Mouse (Mus musculus): ENCODE results near the gene Hexim2. TPM values are rescaled to one million over a fixed set of nuclear protein-coding genes. Genes with fewer than 3 reads are reported as not detected.
A peak's percentile ranks its signal among the peaks of the same experiment; 100 is the strongest.

Hexim2 gene
- polyA plus RNA-seq, 1 experiment from 2014 or later, result 7.9 TPM

GRCm38 (mm10) chr11:103101866-103102501 lies 30.2 kb upstream of the Hexim2 start:
- Histone ChIP-seq H3K27me3 (ENCODE audit: insufficient read depth, poor library complexity, severe bottlenecking) (peaks cover 51% of the 10 kb centered on the region), H3K9me3 (no peaks in the 10 kb centered on the region), H3K36me3 (no peaks in the 10 kb centered on the region), H3K4me1 (peaks cover 67% of the 10 kb centered on the region), H3K4me3 (peak overlapping the region; percentile 64), H3K27ac (peak overlapping the region; percentile 83)
- DNase-seq (ENCODE audit: low spot score), result no peak
- 4% methylated on average over 30 of the region's 30 CpGs for WGBS

- 1% methylated on average over 35 of the region's 35 CpGs for WGBS
- no peaks in the 10 kb centered on the region for H3K9me3 ChIP-seq
- H3K4me1 ChIP-seq, result peaks cover 59% of the 10 kb centered on the region
- peak overlapping the region; percentile 64 for H3K4me3 ChIP-seq
- H3K36me3 ChIP-seq, result no peaks in the 10 kb centered on the region
- H3K27me3 ChIP-seq (ENCODE audit: insufficient read depth, poor library complexity, severe bottlenecking), result peaks cover 51% of the 10 kb centered on the region
- H3K27ac ChIP-seq, result peak overlapping the region; percentile 83
- peak; percentile 97 for DNase-seq (ENCODE audit: low spot score)
Observed at GRCm38 (mm10) chr11:103102725-103103349, 29.4 kb upstream of the Hexim2 start.

GRCm38 (mm10) chr11:103103621-103104020 lies 28.6 kb upstream of the Hexim2 start:
- 45% methylated on average over 8 of the region's 8 CpGs for WGBS
- Histone ChIP-seq H3K27ac (no peak overlapping the region), H3K4me3 (peak overlapping the region; percentile 64), H3K4me1 (peaks cover 54% of the 10 kb centered on the region), H3K36me3 (no peaks in the 10 kb centered on the region), H3K9me3 (no peaks in the 10 kb centered on the region), H3K27me3 (ENCODE audit: insufficient read depth, poor library complexity, severe bottlenecking) (peaks cover 51% of the 10 kb centered on the region)
- no peak for DNase-seq (ENCODE audit: low spot score)

- Histone ChIP-seq H3K27me3 (ENCODE audit: insufficient read depth, poor library complexity, severe bottlenecking) (peaks cover 45% of the 10 kb centered on the region), H3K9me3 (no peaks in the 10 kb centered on the region), H3K4me3 (no peak overlapping the region), H3K27ac (no peak overlapping the region), H3K4me1 (peaks cover 45% of the 10 kb centered on the region), H3K36me3 (no peaks in the 10 kb centered on the region)
- no peak for DNase-seq (ENCODE audit: low spot score)
- WGBS, result 67% methylated on average over 7 of the region's 7 CpGs
Observed at GRCm38 (mm10) chr11:103104469-103104868, 27.8 kb upstream of the Hexim2 start.

GRCm38 (mm10) chr11:103105180-103105725 lies 27.0 kb upstream of the Hexim2 start:
- H3K4me3 ChIP-seq, result no peak overlapping the region
- peak overlapping the region; percentile 53; the same call in 1 of the 2 replicates for H3K27ac ChIP-seq
- no peak for DNase-seq (ENCODE audit: low spot score)
- H3K4me1 ChIP-seq, result peaks cover 42% of the 10 kb centered on the region
- H3K27me3 ChIP-seq (ENCODE audit: insufficient read depth, poor library complexity, severe bottlenecking), result peaks cover 37% of the 10 kb centered on the region
- WGBS, result 52% methylated on average over 14 of the region's 14 CpGs
- no peaks in the 10 kb centered on the region for H3K9me3 ChIP-seq
- no peaks in the 10 kb centered on the region for H3K36me3 ChIP-seq

- H3K4me3 ChIP-seq, result no peak overlapping the region
- peaks cover 41% of the 10 kb centered on the region for H3K4me1 ChIP-seq
- peaks cover 32% of the 10 kb centered on the region for H3K27me3 ChIP-seq (ENCODE audit: insufficient read depth, poor library complexity, severe bottlenecking)
- DNase-seq (ENCODE audit: low spot score), result no peak
- whole genome bisulfite sequencing, result 76% methylated on average over 6 of the region's 6 CpGs
- no peaks in the 10 kb centered on the region for H3K36me3 ChIP-seq
- H3K9me3 ChIP-seq, result no peaks in the 10 kb centered on the region
- 0 out of 2 replicates have a peak overlapping the region, but pooled peaks have one; percentile 53 for H3K27ac ChIP-seq
Observed at GRCm38 (mm10) chr11:103105810-103106209, 26.4 kb upstream of the Hexim2 start.

GRCm38 (mm10) chr11:103106386-103106785 lies 25.8 kb upstream of the Hexim2 start:
- Histone ChIP-seq H3K27ac (no peak overlapping the region), H3K27me3 (ENCODE audit: insufficient read depth, poor library complexity, severe bottlenecking) (peaks cover 32% of the 10 kb centered on the region), H3K4me3 (no peak overlapping the region), H3K4me1 (peaks cover 40% of the 10 kb centered on the region), H3K36me3 (no peaks in the 10 kb centered on the region), H3K9me3 (no peaks in the 10 kb centered on the region)
- WGBS, result 63% methylated on average over 4 of the region's 4 CpGs
- DNase-seq (ENCODE audit: low spot score), result no peak

GRCm38 (mm10) chr11:103111301-103111700 lies 20.9 kb upstream of the Hexim2 start:
- no peaks in the 10 kb centered on the region for H3K9me3 ChIP-seq
- no peaks in the 10 kb centered on the region for H3K36me3 ChIP-seq
- H3K4me3 ChIP-seq, result peak overlapping the region; percentile 63
- DNase-seq (ENCODE audit: low spot score), result no peak
- H3K27ac ChIP-seq, result peak overlapping the region; percentile 85
- WGBS, result 12% methylated on average over 10 of the region's 10 CpGs
- H3K4me1 ChIP-seq, result peaks cover 28% of the 10 kb centered on the region
- H3K27me3 ChIP-seq (ENCODE audit: insufficient read depth, poor library complexity, severe bottlenecking), result peaks cover 7% of the 10 kb centered on the region; the same call in 1 of the 2 replicates

- Histone ChIP-seq H3K27me3 (ENCODE audit: insufficient read depth, poor library complexity, severe bottlenecking) (peaks cover 7% of the 10 kb centered on the region; the same call in 1 of the 2 replicates), H3K9me3 (no peaks in the 10 kb centered on the region), H3K36me3 (no peaks in the 10 kb centered on the region), H3K27ac (peak overlapping the region; percentile 85), H3K4me1 (peaks cover 32% of the 10 kb centered on the region), H3K4me3 (peak overlapping the region; percentile 63)
- WGBS, result under 1% methylated on average over 28 of the region's 28 CpGs
- peak; percentile 76 for DNase-seq (ENCODE audit: low spot score)
Observed at GRCm38 (mm10) chr11:103111881-103112551, 20.2 kb upstream of the Hexim2 start.

- Histone ChIP-seq H3K4me1 (peaks cover 37% of the 10 kb centered on the region), H3K36me3 (no peaks in the 10 kb centered on the region), H3K27me3 (ENCODE audit: insufficient read depth, poor library complexity, severe bottlenecking) (peaks cover 7% of the 10 kb centered on the region; the same call in 1 of the 2 replicates), H3K27ac (peak overlapping the region; percentile 85), H3K4me3 (peak overlapping the region; percentile 63), H3K9me3 (no peaks in the 10 kb centered on the region)
- 13% methylated on average over 9 of the region's 9 CpGs for WGBS
- no peak for DNase-seq (ENCODE audit: low spot score)
Observed at GRCm38 (mm10) chr11:103112552-103112912, 19.7 kb upstream of the Hexim2 start.

- no peaks in the 10 kb centered on the region for H3K36me3 ChIP-seq
- H3K27ac ChIP-seq, result peak overlapping the region; percentile 85; the same call in 1 of the 2 replicates
- no peak overlapping the region; the same call in 1 of the 2 replicates for H3K4me3 ChIP-seq
- H3K27me3 ChIP-seq (ENCODE audit: insufficient read depth, poor library complexity, severe bottlenecking), result peaks cover 7% of the 10 kb centered on the region; the same call in 1 of the 2 replicates
- H3K4me1 ChIP-seq, result peaks cover 40% of the 10 kb centered on the region
- no peaks in the 10 kb centered on the region for H3K9me3 ChIP-seq
- no peak for DNase-seq (ENCODE audit: low spot score)
- 36% methylated on average over 12 of the region's 12 CpGs for WGBS
Observed at GRCm38 (mm10) chr11:103113005-103113404, 19.2 kb upstream of the Hexim2 start.

GRCm38 (mm10) chr11:103113771-103114170 lies 18.5 kb upstream of the Hexim2 start:
- H3K27ac ChIP-seq, result no peak overlapping the region
- H3K4me1 ChIP-seq, result peaks cover 45% of the 10 kb centered on the region
- WGBS, result 79% methylated on average over 4 of the region's 4 CpGs
- H3K36me3 ChIP-seq, result no peaks in the 10 kb centered on the region
- no peak overlapping the region for H3K4me3 ChIP-seq
- DNase-seq (ENCODE audit: low spot score), result no peak
- H3K9me3 ChIP-seq, result no peaks in the 10 kb centered on the region
- peaks cover 7% of the 10 kb centered on the region; the same call in 1 of the 2 replicates for H3K27me3 ChIP-seq (ENCODE audit: insufficient read depth, poor library complexity, severe bottlenecking)

Measured in heart, embryonic 10.5 days (tissue).